Mouse (Mus musculus): ENCODE measurements around the gene Tmem9b. TPM values are rescaled to one million over a fixed set of nuclear protein-coding genes. Genes with fewer than 3 reads are reported as not detected.

Gene Tmem9b
- total RNA-seq, 2 experiments from 2014 or later = 100 to 109 TPM

- no peak for DNase-seq (ENCODE audit: extremely low spot score in 1 of 2, low spot score in 1 of 2)
Observed at GRCm38 (mm10) chr7:109741060-109741459, 11.6 kb downstream of the Tmem9b start.

- DNase-seq (ENCODE audit: extremely low spot score in 1 of 2, low spot score in 1 of 2) = no peak
Observed at GRCm38 (mm10) chr7:109739822-109740370, 12.8 kb downstream of the Tmem9b start.

GRCm38 (mm10) chr7:109734806-109735205 is 17.9 kb downstream of the Tmem9b start:
- DNase-seq (ENCODE audit: extremely low spot score in 1 of 2, low spot score in 1 of 2) = no peak

DNA sequence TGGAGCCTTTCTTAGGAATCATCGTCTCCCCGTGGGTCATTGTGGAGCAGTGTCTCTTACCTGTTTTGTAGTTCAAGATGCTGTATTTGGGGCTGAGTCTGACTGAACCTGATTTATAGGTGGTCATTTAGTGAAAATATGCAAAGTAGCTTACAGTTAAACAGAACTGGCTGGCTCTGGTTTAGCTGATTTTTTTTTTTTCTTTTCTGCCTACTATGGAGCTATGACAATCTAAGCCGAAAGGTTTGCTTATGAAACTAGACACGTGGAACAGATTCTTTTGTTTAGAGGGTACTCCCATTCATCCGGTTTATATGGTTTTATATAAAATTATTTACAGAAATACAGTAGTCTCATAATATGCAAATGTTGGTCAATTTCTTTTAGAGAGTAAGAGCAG is 21.0 kb downstream of the Tmem9b start, which contains the start of gene Ascl3:
TSS of gene Ascl3 (minus strand) at position 101 of the 400 bp plus-strand sequence.
- no peak for DNase-seq (ENCODE audit: extremely low spot score in 1 of 2, low spot score in 1 of 2)

DNA sequence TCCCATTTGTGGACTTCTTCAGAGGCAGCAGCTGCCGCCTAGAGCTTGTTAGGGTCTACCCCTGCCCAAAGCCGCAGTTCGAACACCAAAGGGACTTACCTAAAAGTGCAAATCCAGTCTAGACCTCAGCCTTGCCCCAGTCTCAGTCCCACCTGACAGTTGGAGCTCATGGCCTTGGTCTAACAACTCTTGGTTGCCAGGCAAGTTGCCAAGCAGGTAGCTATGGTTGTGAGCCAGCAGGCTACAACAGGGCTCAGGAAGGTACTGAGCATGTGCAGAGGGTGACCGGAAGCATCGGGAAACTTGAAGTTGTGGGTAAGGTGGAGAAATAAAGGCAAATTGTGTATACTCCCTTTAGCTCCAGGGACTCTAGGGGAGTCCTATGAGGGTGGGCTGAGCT is 29.0 kb downstream of the Tmem9b start, which contains the start of gene BC051019:
TSS of gene BC051019 (minus strand) at position 154 of the 400 bp plus-strand sequence.
- DNase-seq (ENCODE audit: extremely low spot score in 1 of 2, low spot score in 1 of 2) = no peak

GRCm38 (mm10) chr7:109723114-109723513 is 29.6 kb downstream of the Tmem9b start:
- DNase-seq (ENCODE audit: extremely low spot score in 1 of 2, low spot score in 1 of 2) = no peak

- no peak for DNase-seq (ENCODE audit: extremely low spot score in 1 of 2, low spot score in 1 of 2)
Observed at GRCm38 (mm10) chr7:109722618-109723017, 30.1 kb downstream of the Tmem9b start.

DNA sequence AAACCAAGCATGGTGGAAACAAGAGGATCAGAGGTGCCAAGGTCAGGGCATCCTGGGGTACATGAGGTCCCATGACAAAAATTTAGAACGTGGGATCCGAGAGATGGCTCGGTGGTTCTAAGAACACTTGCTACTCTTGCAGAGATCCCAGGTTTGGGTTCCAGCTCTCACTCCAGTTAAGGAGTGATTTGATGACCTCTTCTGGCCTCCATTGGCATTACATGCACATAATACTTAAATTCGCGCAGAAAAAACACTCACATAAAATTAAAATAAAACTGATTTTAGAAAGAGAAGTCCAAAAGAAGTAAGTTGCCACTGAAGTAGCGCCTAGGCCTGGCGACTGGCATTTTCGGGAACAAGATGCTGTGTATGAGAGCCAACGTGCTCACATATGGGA is 33.4 kb downstream of the Tmem9b start:
- peak in 1 of 2 experiments; percentile 48 for DNase-seq (ENCODE audit: extremely low spot score in 1 of 2, low spot score in 1 of 2)

- DNase-seq (ENCODE audit: extremely low spot score in 1 of 2, low spot score in 1 of 2) = no peak
Observed at GRCm38 (mm10) chr7:109713434-109713982, 39.2 kb downstream of the Tmem9b start.

- DNase-seq (ENCODE audit: extremely low spot score in 1 of 2, low spot score in 1 of 2) = no peak
Observed at GRCm38 (mm10) chr7:109712198-109712597, 40.5 kb downstream of the Tmem9b start.

GRCm38 (mm10) chr7:109710069-109710468 is 42.6 kb downstream of the Tmem9b start:
- DNase-seq (ENCODE audit: extremely low spot score in 1 of 2, low spot score in 1 of 2) = no peak

DNA sequence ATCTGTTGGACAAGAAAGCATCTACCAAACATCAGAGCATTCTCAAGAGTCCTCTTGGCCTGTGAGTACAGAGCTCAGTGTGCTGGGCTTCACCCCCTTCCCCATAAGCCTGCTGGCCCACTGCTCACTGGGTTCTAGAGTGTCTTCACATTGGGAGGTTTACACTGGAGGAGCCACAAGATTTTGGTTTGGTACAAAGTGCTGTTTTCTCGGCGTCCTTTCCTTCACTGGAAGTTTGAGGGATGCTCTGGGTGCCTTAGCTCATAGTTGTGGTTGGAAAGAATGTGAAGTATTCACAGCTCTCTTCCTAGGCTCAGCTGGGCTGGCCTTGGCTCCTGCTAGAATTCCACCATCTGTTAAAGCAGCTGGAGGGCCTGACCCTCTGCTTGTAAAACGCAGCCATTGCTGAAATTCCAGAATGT is 43.7 kb downstream of the Tmem9b start:
- no peak for DNase-seq (ENCODE audit: extremely low spot score in 1 of 2, low spot score in 1 of 2)

DNA sequence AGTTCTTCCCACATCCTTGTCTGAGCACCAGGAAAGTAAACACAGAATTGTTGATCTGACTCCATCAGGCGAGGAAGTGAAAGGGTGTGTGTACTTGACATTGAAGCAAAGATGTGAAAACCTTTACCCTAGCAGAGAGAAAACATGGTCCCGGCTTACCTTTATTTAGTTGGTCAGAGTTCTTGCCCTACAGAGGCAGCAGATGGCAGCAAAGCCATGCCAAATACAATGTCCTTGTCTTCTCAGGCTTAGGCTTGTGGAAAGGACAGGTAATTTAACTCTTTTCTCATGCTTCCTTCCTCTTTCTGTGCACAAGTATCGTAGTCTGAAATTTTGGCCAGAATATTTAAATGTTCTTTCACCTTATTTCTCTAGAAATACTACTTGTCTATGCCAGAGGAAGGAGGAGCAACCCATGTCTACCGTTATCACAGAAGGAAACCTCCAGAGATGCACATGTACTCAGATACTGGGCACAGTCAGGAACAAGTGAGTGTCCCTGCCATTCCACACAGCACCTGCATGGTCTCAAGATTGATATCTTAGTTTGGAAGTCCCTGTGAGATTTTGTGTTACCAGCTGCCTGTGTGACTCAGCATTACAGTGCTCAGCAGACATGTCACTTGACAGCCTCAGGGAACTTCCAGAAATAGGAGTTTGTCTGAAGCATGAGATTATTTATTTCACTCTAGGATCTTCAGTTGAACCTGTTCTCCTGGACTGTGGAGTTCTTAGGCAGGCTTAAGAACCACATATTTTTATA is 45.5 kb downstream of the Tmem9b start:
- DNase-seq (ENCODE audit: extremely low spot score in 1 of 2, low spot score in 1 of 2) = peak in 1 of 2 experiments; percentile 42

GRCm38 (mm10) chr7:109704461-109704860 is 48.2 kb downstream of the Tmem9b start:
- DNase-seq (ENCODE audit: extremely low spot score in 1 of 2, low spot score in 1 of 2) = no peak

GRCm38 (mm10) chr7:109704016-109704377 is 48.7 kb downstream of the Tmem9b start:
- no peak for DNase-seq (ENCODE audit: extremely low spot score in 1 of 2, low spot score in 1 of 2)

GRCm38 (mm10) chr7:109703190-109704015 is 49.3 kb downstream of the Tmem9b start, which contains the start of the genes St5 and Akip1:
St5 (minus strand) TSS chr7:109703605.
Akip1 (plus strand) TSS chr7:109703690.
- DNase-seq (ENCODE audit: extremely low spot score in 1 of 2, low spot score in 1 of 2) = peak; percentile 83 to 86

- DNase-seq (ENCODE audit: extremely low spot score in 1 of 2, low spot score in 1 of 2) = no peak
Observed at GRCm38 (mm10) chr7:109702721-109703120, 50.0 kb downstream of the Tmem9b start.

GRCm38 (mm10) chr7:109700213-109700612 is 52.5 kb downstream of the Tmem9b start:
- DNase-seq (ENCODE audit: extremely low spot score in 1 of 2, low spot score in 1 of 2) = no peak

DNA sequence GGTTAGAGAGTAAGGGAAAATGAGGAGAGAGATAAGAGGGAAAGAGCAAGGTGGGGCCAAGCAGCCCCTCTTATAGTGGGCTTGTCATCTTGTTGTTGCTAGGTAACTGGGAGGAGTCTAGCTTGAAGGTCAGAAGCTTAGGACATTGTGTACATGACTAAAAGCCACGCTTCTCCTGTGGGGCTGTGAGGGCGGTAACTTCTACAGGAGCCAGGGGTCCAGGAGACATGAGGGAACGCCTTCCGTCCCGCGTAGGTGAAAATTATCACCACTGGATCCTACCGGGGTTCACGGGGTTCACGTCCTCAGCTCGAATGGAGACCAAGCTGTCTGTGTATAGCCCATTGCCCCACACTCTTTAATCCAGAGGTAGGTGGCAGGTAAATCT is 57.3 kb downstream of the Tmem9b start:
- no peak for DNase-seq (ENCODE audit: extremely low spot score in 1 of 2, low spot score in 1 of 2)

DNA sequence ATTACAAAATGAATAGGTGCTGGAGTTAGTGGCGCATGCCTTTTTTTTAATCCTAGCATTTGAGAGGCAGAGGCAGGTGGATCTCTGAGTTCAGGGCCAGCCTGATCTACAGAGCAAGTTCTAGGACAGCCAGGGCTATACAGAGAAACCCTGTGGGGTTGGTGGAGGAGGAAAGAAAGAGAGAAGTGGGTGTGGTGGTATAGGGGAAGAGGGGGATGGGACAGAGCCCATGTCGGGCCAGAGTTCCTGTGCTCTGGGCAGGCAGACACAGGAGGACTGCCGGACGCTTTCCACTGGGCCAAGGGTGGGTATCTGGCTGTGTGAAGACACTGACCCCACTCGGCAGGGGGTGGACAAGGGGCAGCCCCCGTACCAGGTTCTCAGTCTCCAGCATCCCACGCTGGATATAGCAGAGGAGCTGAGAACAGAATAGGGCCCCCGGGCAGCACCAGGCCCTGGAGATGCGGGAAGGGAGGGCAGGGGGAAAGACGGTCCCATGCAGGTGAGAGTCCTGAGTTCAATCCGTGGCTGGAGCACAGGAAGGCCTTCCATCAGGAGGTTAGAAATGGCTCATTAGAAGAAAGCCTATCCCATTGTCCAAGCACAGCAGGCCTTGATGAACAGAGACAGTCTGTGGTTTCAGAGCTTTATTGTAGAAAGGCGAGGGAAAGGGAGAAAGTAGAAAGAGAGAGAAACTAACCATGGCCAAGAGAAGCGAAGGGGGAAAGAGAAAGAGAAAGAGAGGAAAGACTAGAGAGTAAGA is 57.9 kb downstream of the Tmem9b start:
- no peak for DNase-seq (ENCODE audit: extremely low spot score in 1 of 2, low spot score in 1 of 2)
